Mouse (Mus musculus) hindbrain, embryonic 15.5 days (tissue): ENCODE data around the gene H2al1f. TPM values are rescaled to one million over a fixed set of nuclear protein-coding genes. Genes with fewer than 3 reads are reported as not detected.
"Not testable (repeated sequence)": the region's sequence is repeated elsewhere in the genome, so short reads cannot be mapped to it uniquely, and the experiment has no call there.

Experiments
- ATAC-seq: fragments of 200-750 bp; cut with Nextera tagmentation; 2 replicates; pipeline ENCODE4 v1.8.0; 2017; ENCODE audit warnings: low read depth, moderate number of reproducible peaks, moderate TSS enrichment; ENCODE audit not compliant: low FRiP score
- H3K27ac ChIP-seq: fragments of 300-500 bp; sonication (generic); replicated peaks from 2 replicates; pipeline ENCODE4 v1.5.1; 2015; ENCODE audit warnings: mild to moderate bottlenecking, inconsistent platforms
- H3K27me3 ChIP-seq: fragments of 300-500 bp; sonication (generic); 2 replicates; pipeline ENCODE4 v1.6.1; 2015; ENCODE audit warnings: control low read depth, inconsistent platforms
- H3K36me3 ChIP-seq: fragments of 300-500 bp; sonication (generic); 2 replicates; pipeline ENCODE4 v1.6.1; 2015; ENCODE audit warnings: control low read depth, inconsistent platforms
- H3K4me1 ChIP-seq: fragments of 300-500 bp; sonication (generic); replicated peaks from 2 replicates; pipeline ENCODE4 v1.6.1; 2015; ENCODE audit warnings: control low read depth, inconsistent platforms
- H3K4me2 ChIP-seq: fragments of 300-500 bp; sonication (generic); 2 replicates; pipeline ENCODE4 v1.6.1; 2015; ENCODE audit warnings: moderate library complexity, mild to moderate bottlenecking, inconsistent platforms
- H3K4me3 ChIP-seq: fragments of 300-500 bp; sonication (generic); 2 replicates; pipeline ENCODE4 v1.5.1; 2015; ENCODE audit warnings: mild to moderate bottlenecking, inconsistent platforms
- H3K9ac ChIP-seq: fragments of 300-500 bp; sonication (generic); 2 replicates; pipeline ENCODE4 v1.6.1; 2015; ENCODE audit warnings: inconsistent platforms
- H3K9me3 ChIP-seq: fragments of 300-500 bp; sonication (generic); 2 replicates; pipeline ENCODE4 v1.6.1; 2016; ENCODE audit warnings: control low read depth, inconsistent platforms
- WGBS: fragments of 180-500 bp; shearing (Covaris S2); methylation state at CpG from one replicate; pipeline ENCODE4 v1.1.7; 2015; 5-methylcytosine and 5-hydroxymethylcytosine counted together
- polyA plus RNA-seq: library from polyadenylated mRNA; unstranded; fragments of >200 nt; fragmentation: Nextera tagmentation; extraction: Ambion mirVana; gene quantifications from 2 replicates; pipeline ENCODE4 v1.2.1, GENCODE M21; 2015

H2al1f gene
- not detected in 2 replicates for polyA plus RNA-seq

DNA sequence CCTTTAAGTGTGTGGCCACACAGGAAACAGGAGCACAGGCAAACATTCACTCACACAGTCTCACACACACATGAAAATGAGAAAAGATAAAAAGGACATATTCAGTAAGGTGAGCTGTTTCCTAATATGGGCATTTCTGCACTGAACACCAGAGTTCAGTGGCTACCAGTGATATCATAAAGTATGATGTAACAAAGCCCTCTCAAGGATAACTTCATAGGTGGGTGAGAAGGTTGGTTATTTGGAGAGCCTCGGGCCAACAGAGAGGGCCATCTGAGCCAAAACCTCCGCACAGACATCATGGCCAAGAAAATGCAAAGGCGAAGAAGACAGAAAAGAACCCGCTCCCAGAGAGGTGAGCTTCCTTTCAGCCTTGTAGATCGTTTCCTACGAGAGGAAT is at the start of gene H2al1f:
Gene H2al1f (plus strand): TSS at position 301 of the 400 bp plus-strand sequence.
- H3K9me3 ChIP-seq, H3K4me3 ChIP-seq, H3K27me3 ChIP-seq, H3K4me1 ChIP-seq, H3K4me2 ChIP-seq, ATAC-seq, H3K36me3 ChIP-seq, H3K9ac ChIP-seq, H3K27ac ChIP-seq: not testable (repeated sequence)
- WGBS = no CpG with 5 or more reads among the region's 6 CpGs

DNA sequence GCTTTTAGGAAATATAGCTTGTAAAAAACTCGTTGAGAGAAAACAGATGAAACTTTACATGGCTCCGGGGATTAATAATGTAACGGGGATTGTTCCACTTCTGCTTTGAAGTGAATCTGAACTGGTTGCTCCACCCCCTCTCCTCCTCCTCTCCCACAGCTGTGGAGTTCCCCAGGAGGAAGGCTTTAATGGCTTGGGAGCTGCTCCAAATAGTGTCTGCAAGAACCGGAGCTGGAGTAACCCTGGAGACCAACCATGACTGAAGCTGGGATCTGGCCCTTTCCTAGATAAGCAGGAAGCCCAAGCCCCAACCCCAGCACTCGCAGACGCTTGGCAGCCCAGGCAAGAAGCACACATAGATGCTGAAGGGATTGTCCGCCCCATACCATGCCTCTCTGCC is 47.2 kb upstream of the H2al1f start:
- no peak overlapping the region for H3K9ac ChIP-seq
- H3K4me3 ChIP-seq = no peak overlapping the region
- no peak for ATAC-seq
- no peaks in the 10 kb centered on the region for H3K4me1 ChIP-seq
- WGBS = 69% methylated on average over 7 of the region's 7 CpGs
- H3K27me3 ChIP-seq = peaks cover 3% of the 10 kb centered on the region; the same call in 1 of the 2 replicates
- H3K4me2 ChIP-seq = no peak overlapping the region
- H3K27ac ChIP-seq = no peak overlapping the region
- no peaks in the 10 kb centered on the region for H3K36me3 ChIP-seq
- no peaks in the 10 kb centered on the region for H3K9me3 ChIP-seq

DNA sequence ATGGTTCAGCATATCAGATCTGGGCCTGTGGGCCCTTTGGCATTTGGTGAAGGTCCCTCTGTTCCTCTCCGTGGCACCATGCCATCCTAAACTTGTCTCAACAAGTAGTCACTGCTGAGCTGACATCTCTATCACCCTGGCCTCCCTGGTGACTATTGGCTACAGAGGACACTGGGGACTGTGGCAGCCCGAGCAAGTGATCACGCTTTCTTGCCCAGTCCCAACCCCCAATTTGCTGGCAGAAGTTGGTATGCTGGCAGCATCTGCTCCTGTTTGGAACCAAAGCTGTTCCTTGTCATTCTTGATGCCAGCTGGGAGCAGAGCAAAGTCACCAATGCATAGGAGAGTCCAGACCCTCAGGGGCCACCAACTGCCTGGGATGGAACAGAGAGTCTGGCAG is 45.9 kb upstream of the H2al1f start:
- WGBS = 66% methylated on average over 3 of the region's 3 CpGs
- Histone ChIP-seq H3K4me3 (no peak overlapping the region), H3K4me1 (no peaks in the 10 kb centered on the region), H3K9me3 (no peaks in the 10 kb centered on the region), H3K4me2 (no peak overlapping the region), H3K36me3 (no peaks in the 10 kb centered on the region), H3K27ac (no peak overlapping the region), H3K27me3 (peaks cover 3% of the 10 kb centered on the region; the same call in 1 of the 2 replicates), H3K9ac (no peak overlapping the region)
- peak; percentile 73 for ATAC-seq

- WGBS = 80% methylated on average over 3 of the region's 3 CpGs
- Histone ChIP-seq H3K36me3 (no peaks in the 10 kb centered on the region), H3K27me3 (no peaks in the 10 kb centered on the region), H3K27ac (no peak overlapping the region), H3K4me1 (no peaks in the 10 kb centered on the region), H3K4me2 (no peak overlapping the region), H3K9me3 (no peaks in the 10 kb centered on the region), H3K4me3 (no peak overlapping the region), H3K9ac (no peak overlapping the region)
- no peak for ATAC-seq
Measured at GRCm38 (mm10) chrX:11273190-11273589, 41.8 kb upstream of the H2al1f start.

- Histone ChIP-seq H3K27ac (no peak overlapping the region), H3K27me3 (no peaks in the 10 kb centered on the region), H3K4me3 (no peak overlapping the region), H3K9me3 (no peaks in the 10 kb centered on the region), H3K4me1 (no peaks in the 10 kb centered on the region), H3K4me2 (no peak overlapping the region), H3K9ac (no peak overlapping the region), H3K36me3 (no peaks in the 10 kb centered on the region)
- WGBS = 65% methylated on average over 6 of the region's 6 CpGs
- no peak for ATAC-seq
Measured at GRCm38 (mm10) chrX:11277083-11277482, 37.9 kb upstream of the H2al1f start.

DNA sequence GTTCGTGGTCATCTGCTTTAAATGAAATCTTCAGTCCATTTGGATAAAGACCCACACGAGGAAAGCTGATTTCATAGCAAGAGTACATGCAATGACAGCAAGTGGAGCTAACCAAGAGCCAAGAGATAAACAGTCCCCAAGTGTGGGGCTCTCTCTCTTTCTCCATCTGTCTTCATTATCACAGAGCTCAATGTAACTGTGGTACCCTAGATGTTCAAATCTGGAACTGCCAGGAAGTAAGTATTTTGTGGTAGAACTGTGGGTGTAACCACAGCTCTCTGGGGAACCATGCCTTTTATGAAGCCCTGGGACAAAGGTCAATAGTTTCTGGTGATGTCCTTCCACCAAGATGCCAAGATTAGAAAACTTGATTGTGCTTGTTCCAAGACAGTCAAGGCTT is 34.2 kb upstream of the H2al1f start:
- H3K9me3 ChIP-seq = no peaks in the 10 kb centered on the region
- no peak for ATAC-seq
- H3K4me2 ChIP-seq = no peak overlapping the region
- no peaks in the 10 kb centered on the region for H3K27me3 ChIP-seq
- no peaks in the 10 kb centered on the region for H3K36me3 ChIP-seq
- no peak overlapping the region for H3K27ac ChIP-seq
- no peak overlapping the region for H3K4me3 ChIP-seq
- no peaks in the 10 kb centered on the region for H3K4me1 ChIP-seq
- WGBS = 77% methylated on average over 2 of the region's 2 CpGs
- H3K9ac ChIP-seq = no peak overlapping the region

DNA sequence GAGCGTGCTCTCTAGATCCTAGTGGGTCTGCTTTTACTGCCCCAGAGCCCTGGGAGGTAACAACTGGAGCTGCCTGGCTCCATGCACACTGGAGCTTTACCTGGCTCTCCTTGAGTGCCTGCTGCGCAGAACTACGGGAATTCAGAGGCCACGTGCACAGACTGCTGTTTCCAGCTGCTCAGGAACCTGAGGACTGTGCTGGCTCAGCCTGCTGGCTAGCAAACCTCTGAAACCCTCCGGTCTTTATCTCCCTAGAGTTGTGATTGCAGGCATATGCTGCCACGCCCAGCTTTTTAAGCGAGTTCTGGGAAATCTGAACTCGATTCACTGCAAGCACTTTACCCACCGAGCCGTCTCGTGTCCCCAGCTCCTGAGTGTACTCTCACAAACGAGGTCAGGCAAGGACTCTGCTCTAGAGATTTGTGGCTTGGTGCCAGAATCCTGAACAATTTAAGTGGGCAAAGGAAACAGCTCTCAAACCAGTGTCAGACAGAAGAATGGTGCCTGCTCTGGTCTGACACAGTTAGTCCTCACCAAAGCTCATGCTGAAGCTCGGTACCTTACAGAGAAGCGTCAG is 26.6 kb upstream of the H2al1f start:
- ATAC-seq = no peak
- Histone ChIP-seq H3K4me1 (no peaks in the 10 kb centered on the region), H3K4me2 (no peak overlapping the region), H3K9me3 (no peaks in the 10 kb centered on the region), H3K9ac (no peak overlapping the region), H3K36me3 (no peaks in the 10 kb centered on the region), H3K4me3 (no peak overlapping the region), H3K27me3 (no peaks in the 10 kb centered on the region), H3K27ac (no peak overlapping the region)
- 77% methylated on average over 14 of the region's 14 CpGs for WGBS

- Histone ChIP-seq H3K36me3 (no peaks in the 10 kb centered on the region), H3K4me2 (no peak overlapping the region), H3K9me3 (no peaks in the 10 kb centered on the region), H3K9ac (no peak overlapping the region), H3K27ac (no peak overlapping the region), H3K4me1 (no peaks in the 10 kb centered on the region), H3K4me3 (no peak overlapping the region), H3K27me3 (no peaks in the 10 kb centered on the region)
- 49% methylated on average over 4 of the region's 4 CpGs for WGBS
- no peak for ATAC-seq
Measured at GRCm38 (mm10) chrX:11289244-11289643, 25.7 kb upstream of the H2al1f start.

GRCm38 (mm10) chrX:11298957-11299356 is 16.0 kb upstream of the H2al1f start, which contains the start of gene H2al1a:
Gene H2al1a, plus strand, starts transcription at chrX:11299257.
- not testable (repeated sequence) for H3K36me3 ChIP-seq, ATAC-seq, H3K27ac ChIP-seq, H3K4me1 ChIP-seq, H3K9me3 ChIP-seq, H3K27me3 ChIP-seq, H3K9ac ChIP-seq, H3K4me3 ChIP-seq, H3K4me2 ChIP-seq
- WGBS = no CpG with 5 or more reads among the region's 3 CpGs

- not testable (repeated sequence) for H3K4me1 ChIP-seq, H3K36me3 ChIP-seq, H3K27me3 ChIP-seq, H3K9me3 ChIP-seq, ATAC-seq, H3K4me3 ChIP-seq, H3K27ac ChIP-seq, H3K9ac ChIP-seq, H3K4me2 ChIP-seq
- 92% methylated on average over 1 of the region's 3 CpGs for WGBS
Measured at GRCm38 (mm10) chrX:11302132-11302531, 12.8 kb upstream of the H2al1f start, which contains the start of gene H2al1b. Gene H2al1b, plus strand, starts transcription at chrX:11302432.

DNA sequence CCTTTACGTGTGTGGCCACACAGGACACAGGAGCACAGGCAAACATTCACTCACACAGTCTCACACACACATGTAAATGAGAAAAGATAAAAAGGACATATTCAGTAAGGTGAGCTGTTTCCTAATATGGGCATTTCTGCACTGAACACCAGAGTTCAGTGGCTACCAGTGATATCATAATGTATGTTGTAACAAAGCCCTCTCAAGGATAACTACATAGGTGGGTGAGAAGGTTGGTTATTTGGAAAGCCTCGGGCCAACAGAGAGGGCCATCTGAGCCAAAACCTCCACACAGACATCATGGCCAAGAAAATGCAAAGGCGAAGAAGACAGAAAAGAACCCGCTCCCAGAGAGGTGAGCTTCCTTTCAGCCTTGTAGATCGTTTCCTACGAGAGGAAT is 9.6 kb upstream of the H2al1f start, which contains the start of gene H2al1c:
Gene H2al1c (plus strand): TSS at position 301 of the 400 bp plus-strand sequence.
- H3K27me3 ChIP-seq, H3K9me3 ChIP-seq, H3K4me3 ChIP-seq, H3K4me2 ChIP-seq, H3K4me1 ChIP-seq, ATAC-seq, H3K9ac ChIP-seq, H3K27ac ChIP-seq, H3K36me3 ChIP-seq: not testable (repeated sequence)
- WGBS = 96% methylated on average over 2 of the region's 6 CpGs

DNA sequence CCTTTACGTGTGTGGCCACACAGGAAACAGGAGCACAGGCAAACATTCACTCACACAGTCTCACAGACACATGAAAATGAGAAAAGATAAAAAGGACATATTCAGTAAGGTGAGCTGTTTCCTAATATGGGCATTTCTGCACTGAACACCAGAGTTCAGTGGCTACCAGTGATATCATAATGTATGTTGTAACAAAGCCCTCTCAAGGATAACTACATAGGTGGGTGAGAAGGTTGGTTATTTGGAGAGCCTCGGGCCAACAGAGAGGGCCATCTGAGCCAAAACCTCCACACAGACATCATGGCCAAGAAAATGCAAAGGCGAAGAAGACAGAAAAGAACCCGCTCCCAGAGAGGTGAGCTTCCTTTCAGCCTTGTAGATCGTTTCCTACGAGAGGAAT is 6.4 kb upstream of the H2al1f start, which contains the start of gene H2al1d:
Gene H2al1d (plus strand): TSS at position 301 of the 400 bp plus-strand sequence.
- WGBS = no CpG with 5 or more reads among the region's 6 CpGs
- not testable (repeated sequence) for H3K4me3 ChIP-seq, H3K9ac ChIP-seq, H3K4me1 ChIP-seq, H3K27me3 ChIP-seq, H3K4me2 ChIP-seq, ATAC-seq, H3K9me3 ChIP-seq, H3K27ac ChIP-seq, H3K36me3 ChIP-seq

GRCm38 (mm10) chrX:11311634-11312033 is 3.3 kb upstream of the H2al1f start, which contains the start of gene H2al1e:
Gene H2al1e, plus strand, starts transcription at chrX:11311934.
- no CpG with 5 or more reads among the region's 3 CpGs for WGBS
- not testable (repeated sequence) for H3K36me3 ChIP-seq, H3K27me3 ChIP-seq, H3K27ac ChIP-seq, H3K9ac ChIP-seq, H3K4me2 ChIP-seq, H3K4me3 ChIP-seq, H3K4me1 ChIP-seq, H3K9me3 ChIP-seq, ATAC-seq
